Mouse (Mus musculus): ENCODE data around the gene Itgae. TPM values are rescaled to one million over a fixed set of nuclear protein-coding genes. Genes with fewer than 3 reads are reported as not detected.

Gene Itgae
- polyA plus RNA-seq, 1 experiment = not detected

GRCm38 (mm10) chr11:73176608-73177508, 86.5 kb downstream of the Itgae start, which contains the start of the genes Emc6 and Tax1bp3:
Gene Emc6 (minus strand): TSS chr11:73177037.
Gene Tax1bp3 (plus strand): TSS chr11:73177083.
- Histone ChIP-seq H3K27me3 (ENCODE audit: control insufficient read depth) (no peaks in the 10 kb centered on the region), H3K36me3 (ENCODE audit: control insufficient read depth) (peaks cover 37% of the 10 kb centered on the region), H3K4me1 (ENCODE audit: control insufficient read depth) (peaks cover 48% of the 10 kb centered on the region), H3K4me3 (replicated peaks) (peak within 1 kb of the TSS; percentile 99), H3K9me3 (ENCODE audit: control insufficient read depth, low read length) (no peaks in the 10 kb centered on the region)
- TF ChIP-seq GATA1 (IDR thresholded peaks at IDR 0.05; ENCODE audit: low read length) (no peak), TAL1 (IDR thresholded peaks at IDR 0.05; ENCODE audit: low read length) (no peak)

DNA sequence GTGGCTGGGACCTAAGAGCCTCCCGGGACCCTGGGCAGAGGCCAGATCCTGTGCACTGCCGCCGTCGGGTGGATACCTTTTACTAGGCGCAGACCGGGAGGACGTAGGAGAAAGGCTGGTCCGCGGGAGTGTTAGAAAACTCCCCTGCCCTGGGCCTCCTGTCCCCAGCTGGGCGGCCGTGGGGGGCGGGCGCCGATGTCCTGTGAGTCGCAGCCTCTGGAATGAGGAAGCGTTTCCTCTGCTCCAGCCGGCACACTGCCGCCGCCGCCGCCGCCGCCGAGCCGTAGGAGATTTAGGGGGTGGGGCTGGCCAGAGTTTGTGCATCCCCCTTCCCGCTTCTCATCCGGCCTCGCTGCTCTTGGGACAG, 87.1 kb downstream of the Itgae start:
- Histone ChIP-seq H3K36me3 (ENCODE audit: control insufficient read depth) (peaks cover 32% of the 10 kb centered on the region), H3K4me3 (replicated peaks) (peak overlapping the region; percentile 99), H3K4me1 (ENCODE audit: control insufficient read depth) (peaks cover 46% of the 10 kb centered on the region), H3K9me3 (ENCODE audit: control insufficient read depth, low read length) (no peaks in the 10 kb centered on the region), H3K27me3 (ENCODE audit: control insufficient read depth) (no peaks in the 10 kb centered on the region)
- TF ChIP-seq TAL1 (IDR thresholded peaks at IDR 0.05; ENCODE audit: low read length) (no peak), GATA1 (IDR thresholded peaks at IDR 0.05; ENCODE audit: low read length) (no peak)

- Histone ChIP-seq H3K9me3 (ENCODE audit: control insufficient read depth, low read length) (no peaks in the 10 kb centered on the region), H3K4me3 (replicated peaks) (peak overlapping the region; percentile 99), H3K27me3 (ENCODE audit: control insufficient read depth) (no peaks in the 10 kb centered on the region), H3K4me1 (ENCODE audit: control insufficient read depth) (peaks cover 47% of the 10 kb centered on the region), H3K36me3 (ENCODE audit: control insufficient read depth) (peaks cover 29% of the 10 kb centered on the region)
- TF ChIP-seq GATA1 (IDR thresholded peaks at IDR 0.05; ENCODE audit: low read length) = no peak
- no peak for TF ChIP-seq TAL1 (IDR thresholded peaks at IDR 0.05; ENCODE audit: low read length)
Observed at GRCm38 (mm10) chr11:73177895-73178294, 87.5 kb downstream of the Itgae start.

GRCm38 (mm10) chr11:73185872-73186615, 95.7 kb downstream of the Itgae start:
- Histone ChIP-seq H3K4me3 (replicated peaks) (no peak overlapping the region), H3K9me3 (ENCODE audit: control insufficient read depth, low read length) (no peaks in the 10 kb centered on the region), H3K36me3 (ENCODE audit: control insufficient read depth) (peaks cover 64% of the 10 kb centered on the region), H3K27me3 (ENCODE audit: control insufficient read depth) (no peaks in the 10 kb centered on the region), H3K4me1 (ENCODE audit: control insufficient read depth) (peaks cover 6% of the 10 kb centered on the region; the same call in 1 of the 2 replicates)
- TF ChIP-seq GATA1 (IDR thresholded peaks at IDR 0.05; ENCODE audit: low read length) = no peak
- TF ChIP-seq TAL1 (IDR thresholded peaks at IDR 0.05; ENCODE audit: low read length) = no peak

- peaks cover 73% of the 10 kb centered on the region for H3K36me3 ChIP-seq (ENCODE audit: control insufficient read depth)
- peaks cover 6% of the 10 kb centered on the region; the same call in 1 of the 2 replicates for H3K4me1 ChIP-seq (ENCODE audit: control insufficient read depth)
- TF ChIP-seq TAL1 (IDR thresholded peaks at IDR 0.05; ENCODE audit: low read length) (no peak), GATA1 (IDR thresholded peaks at IDR 0.05; ENCODE audit: low read length) (no peak)
Observed at GRCm38 (mm10) chr11:73187231-73187630, 96.8 kb downstream of the Itgae start.

GRCm38 (mm10) chr11:73193047-73193446, 102.7 kb downstream of the Itgae start:
- Histone ChIP-seq H3K9me3 (ENCODE audit: control insufficient read depth, low read length) (no peaks in the 10 kb centered on the region), H3K4me3 (replicated peaks) (no peak overlapping the region), H3K36me3 (ENCODE audit: control insufficient read depth) (peaks cover 51% of the 10 kb centered on the region), H3K27me3 (ENCODE audit: control insufficient read depth) (no peaks in the 10 kb centered on the region), H3K4me1 (ENCODE audit: control insufficient read depth) (peaks cover 12% of the 10 kb centered on the region)
- no peak for TF ChIP-seq GATA1 (IDR thresholded peaks at IDR 0.05; ENCODE audit: low read length)
- TF ChIP-seq TAL1 (IDR thresholded peaks at IDR 0.05; ENCODE audit: low read length) = no peak

More at GRCm38 (mm10) chr11:73187231-73187630, 96.8 kb downstream of the Itgae start:
- no peaks in the 10 kb centered on the region for H3K9me3 ChIP-seq (ENCODE audit: control insufficient read depth, low read length)
- H3K4me3 ChIP-seq (replicated peaks) = no peak overlapping the region
- H3K27me3 ChIP-seq (ENCODE audit: control insufficient read depth) = no peaks in the 10 kb centered on the region

DNA sequence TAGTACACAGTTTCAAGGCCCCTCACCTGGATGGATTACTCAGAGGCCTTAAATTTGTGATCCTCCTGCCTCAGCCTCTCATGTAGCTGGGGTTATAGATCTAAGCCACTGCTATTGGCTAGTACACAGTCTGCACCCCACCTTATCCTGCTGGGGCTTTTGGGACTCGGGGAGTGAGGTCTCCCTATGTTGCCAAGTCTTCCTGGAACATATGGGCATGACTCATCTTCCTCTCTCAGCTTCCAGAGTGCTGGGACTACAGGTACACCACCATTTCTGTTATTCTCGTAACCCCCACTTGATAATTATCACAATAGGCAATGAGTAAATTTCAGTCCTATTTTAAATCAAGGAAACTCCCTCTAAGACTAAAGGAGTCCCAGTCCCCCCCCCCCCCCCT, 104.1 kb downstream of the Itgae start:
- H3K36me3 ChIP-seq (ENCODE audit: control insufficient read depth) = peaks cover 40% of the 10 kb centered on the region
- H3K4me1 ChIP-seq (ENCODE audit: control insufficient read depth) = peaks cover 21% of the 10 kb centered on the region
- H3K4me3 ChIP-seq (replicated peaks) = no peak overlapping the region
- no peaks in the 10 kb centered on the region for H3K9me3 ChIP-seq (ENCODE audit: control insufficient read depth, low read length)
- H3K27me3 ChIP-seq (ENCODE audit: control insufficient read depth) = no peaks in the 10 kb centered on the region
- TF ChIP-seq TAL1 (IDR thresholded peaks at IDR 0.05; ENCODE audit: low read length) (no peak), GATA1 (IDR thresholded peaks at IDR 0.05; ENCODE audit: low read length) (no peak)

Other genes starting within 250 kb of the Itgae start
- gene Atp2a3, start 129.4 kb upstream of the Itgae start, polyA plus RNA-seq (2012) = 0.19 TPM in 2 replicates
- gene P2rx1, start 91.5 kb upstream of the Itgae start, polyA plus RNA-seq (2012) = 0.12 TPM in 2 replicates
- 0.01 and 0.02 TPM in 2 replicates for gene Camkk1, start 71.6 kb upstream of the Itgae start, polyA plus RNA-seq (2012)
- gene Ncbp3, start 42.8 kb upstream of the Itgae start, polyA plus RNA-seq (2012) = 0.19 and 0.34 TPM in 2 replicates
- gene Haspin, start 47.7 kb downstream of the Itgae start, polyA plus RNA-seq (2012) = 1.2 and 1.4 TPM in 2 replicates
- not detected in 2 replicates for gene P2rx5, start 69.8 kb downstream of the Itgae start, polyA plus RNA-seq (2012)
- 19.4 and 20.4 TPM in 2 replicates for gene Emc6, start 86.5 kb downstream of the Itgae start, polyA plus RNA-seq (2012)
- gene Tax1bp3, start 86.5 kb downstream of the Itgae start, polyA plus RNA-seq (2012) = 0.36 and 1.1 TPM in 2 replicates
- gene Ctns, start 108.5 kb downstream of the Itgae start, polyA plus RNA-seq (2012) = 0.35 and 0.54 TPM in 2 replicates
- 0.03 and 0.05 TPM in 2 replicates for gene Shpk, start 108.9 kb downstream of the Itgae start, polyA plus RNA-seq (2012)
- gene Trpv1, start 143.7 kb downstream of the Itgae start, polyA plus RNA-seq (2012) = not detected in 2 replicates
- gene Trpv3, start 176.8 kb downstream of the Itgae start, polyA plus RNA-seq (2012) = 0.01 TPM in 1 of 2 replicates, not detected in the other
- gene Aspa, start 239.0 kb downstream of the Itgae start, polyA plus RNA-seq (2012) = not detected in 2 replicates
- not detected in 2 replicates for gene Gm49340, start 239.2 kb downstream of the Itgae start, polyA plus RNA-seq (2012)
- gene Spata22, start 239.2 kb downstream of the Itgae start, polyA plus RNA-seq (2012) = not detected in 2 replicates